Mouse (Mus musculus): ENCODE results near the gene Agrn. TPM values are rescaled to one million over a fixed set of nuclear protein-coding genes. Genes with fewer than 3 reads are reported as not detected.

Agrn gene
- polyA plus RNA-seq, 1 experiment from 2014 or later = 91.9 TPM

- no peaks in the 10 kb centered on the region for H3K27me3 ChIP-seq (ENCODE audit: control insufficient read depth, insufficient read depth, low read length)
- no peak overlapping the region for H3K4me3 ChIP-seq (ENCODE audit: low read depth, low read length)
- 94% methylated on average over 30 of the region's 30 CpGs for WGBS
- no peaks in the 10 kb centered on the region for H3K9me3 ChIP-seq (ENCODE audit: control insufficient read depth, low read length)
- no peak overlapping the region for H3K27ac ChIP-seq (ENCODE audit: low read depth, low read length)
- no peaks in the 10 kb centered on the region for H3K36me3 ChIP-seq (ENCODE audit: control insufficient read depth, insufficient read depth, low read length)
- no peaks in the 10 kb centered on the region for H3K4me1 ChIP-seq (ENCODE audit: control insufficient read depth, insufficient read depth, low read length)
- H3K9ac ChIP-seq (ENCODE audit: low read length) = no peak overlapping the region
- no peak overlapping the region for H3K4me2 ChIP-seq (ENCODE audit: low read depth)
- ATAC-seq (ENCODE audit: insufficient read depth, low FRiP score, low TSS enrichment) = no peak
- DNase-seq (ENCODE audit: low spot score) = no peak
Observed at GRCm38 (mm10) chr4:156136285-156137100, 60.8 kb downstream of the Agrn start.

GRCm38 (mm10) chr4:156135801-156136200 is 61.5 kb downstream of the Agrn start:
- no peak for DNase-seq (ENCODE audit: low spot score)
- Histone ChIP-seq H3K4me1 (ENCODE audit: control insufficient read depth, insufficient read depth, low read length) (no peaks in the 10 kb centered on the region), H3K4me3 (ENCODE audit: low read depth, low read length) (no peak overlapping the region), H3K9me3 (ENCODE audit: control insufficient read depth, low read length) (no peaks in the 10 kb centered on the region), H3K4me2 (ENCODE audit: low read depth) (no peak overlapping the region), H3K36me3 (ENCODE audit: control insufficient read depth, insufficient read depth, low read length) (no peaks in the 10 kb centered on the region), H3K27ac (ENCODE audit: low read depth, low read length) (no peak overlapping the region), H3K27me3 (ENCODE audit: control insufficient read depth, insufficient read depth, low read length) (no peaks in the 10 kb centered on the region), H3K9ac (ENCODE audit: low read length) (no peak overlapping the region)
- no peak for ATAC-seq (ENCODE audit: insufficient read depth, low FRiP score, low TSS enrichment)
- WGBS = 96% methylated on average over 14 of the region's 14 CpGs

GRCm38 (mm10) chr4:156135112-156135511 is 62.2 kb downstream of the Agrn start:
- DNase-seq (ENCODE audit: low spot score) (no peak), ATAC-seq (ENCODE audit: insufficient read depth, low FRiP score, low TSS enrichment) (no peak)
- Histone ChIP-seq H3K4me3 (ENCODE audit: low read depth, low read length) (no peak overlapping the region), H3K27me3 (ENCODE audit: control insufficient read depth, insufficient read depth, low read length) (no peaks in the 10 kb centered on the region), H3K9me3 (ENCODE audit: control insufficient read depth, low read length) (no peaks in the 10 kb centered on the region), H3K36me3 (ENCODE audit: control insufficient read depth, insufficient read depth, low read length) (no peaks in the 10 kb centered on the region), H3K27ac (ENCODE audit: low read depth, low read length) (no peak overlapping the region), H3K9ac (ENCODE audit: low read length) (no peak overlapping the region), H3K4me1 (ENCODE audit: control insufficient read depth, insufficient read depth, low read length) (no peaks in the 10 kb centered on the region), H3K4me2 (ENCODE audit: low read depth) (no peak overlapping the region)
- 93% methylated on average over 13 of the region's 13 CpGs for WGBS

- Histone ChIP-seq H3K36me3 (ENCODE audit: control insufficient read depth, insufficient read depth, low read length) (no peaks in the 10 kb centered on the region), H3K4me2 (ENCODE audit: low read depth) (no peak overlapping the region), H3K4me1 (ENCODE audit: control insufficient read depth, insufficient read depth, low read length) (no peaks in the 10 kb centered on the region), H3K4me3 (ENCODE audit: low read depth, low read length) (no peak overlapping the region), H3K27ac (ENCODE audit: low read depth, low read length) (no peak overlapping the region), H3K9ac (ENCODE audit: low read length) (no peak overlapping the region), H3K9me3 (ENCODE audit: control insufficient read depth, low read length) (no peaks in the 10 kb centered on the region), H3K27me3 (ENCODE audit: control insufficient read depth, insufficient read depth, low read length) (no peaks in the 10 kb centered on the region)
- no peak for ATAC-seq (ENCODE audit: insufficient read depth, low FRiP score, low TSS enrichment)
- whole genome bisulfite sequencing = 82% methylated on average over 12 of the region's 12 CpGs
- no peak for DNase-seq (ENCODE audit: low spot score)
Observed at GRCm38 (mm10) chr4:156133943-156134605, 63.2 kb downstream of the Agrn start.

GRCm38 (mm10) chr4:156133334-156133733 is 64.0 kb downstream of the Agrn start:
- DNase-seq (ENCODE audit: low spot score) (no peak), ATAC-seq (ENCODE audit: insufficient read depth, low FRiP score, low TSS enrichment) (no peak)
- Histone ChIP-seq H3K27me3 (ENCODE audit: control insufficient read depth, insufficient read depth, low read length) (no peaks in the 10 kb centered on the region), H3K9me3 (ENCODE audit: control insufficient read depth, low read length) (no peaks in the 10 kb centered on the region), H3K27ac (ENCODE audit: low read depth, low read length) (no peak overlapping the region), H3K36me3 (ENCODE audit: control insufficient read depth, insufficient read depth, low read length) (no peaks in the 10 kb centered on the region), H3K4me3 (ENCODE audit: low read depth, low read length) (no peak overlapping the region), H3K9ac (ENCODE audit: low read length) (no peak overlapping the region), H3K4me2 (ENCODE audit: low read depth) (no peak overlapping the region), H3K4me1 (ENCODE audit: control insufficient read depth, insufficient read depth, low read length) (no peaks in the 10 kb centered on the region)
- WGBS = 64% methylated on average over 5 of the region's 5 CpGs

GRCm38 (mm10) chr4:156130940-156131339 is 66.3 kb downstream of the Agrn start:
- Histone ChIP-seq H3K4me2 (ENCODE audit: low read depth) (no peak overlapping the region), H3K9ac (ENCODE audit: low read length) (no peak overlapping the region), H3K4me3 (ENCODE audit: low read depth, low read length) (no peak overlapping the region), H3K27me3 (ENCODE audit: control insufficient read depth, insufficient read depth, low read length) (no peaks in the 10 kb centered on the region), H3K4me1 (ENCODE audit: control insufficient read depth, insufficient read depth, low read length) (no peaks in the 10 kb centered on the region), H3K27ac (ENCODE audit: low read depth, low read length) (no peak overlapping the region), H3K36me3 (ENCODE audit: control insufficient read depth, insufficient read depth, low read length) (peaks cover 7% of the 10 kb centered on the region; the same call in 1 of the 2 replicates), H3K9me3 (ENCODE audit: control insufficient read depth, low read length) (no peaks in the 10 kb centered on the region)
- 90% methylated on average over 10 of the region's 10 CpGs for WGBS
- DNase-seq (ENCODE audit: low spot score) (no peak), ATAC-seq (ENCODE audit: insufficient read depth, low FRiP score, low TSS enrichment) (no peak)

- DNase-seq (ENCODE audit: low spot score) = no peak
- no peaks in the 10 kb centered on the region for H3K9me3 ChIP-seq (ENCODE audit: control insufficient read depth, low read length)
Observed at GRCm38 (mm10) chr4:156130436-156130835, 66.9 kb downstream of the Agrn start, which contains the start of gene Rnf223. Rnf223 (plus strand) TSS chr4:156130513.

GRCm38 (mm10) chr4:156128746-156129145 is 68.5 kb downstream of the Agrn start:
- peaks cover 18% of the 10 kb centered on the region for H3K36me3 ChIP-seq (ENCODE audit: control insufficient read depth, insufficient read depth, low read length)
- ATAC-seq (ENCODE audit: insufficient read depth, low FRiP score, low TSS enrichment) (no peak), DNase-seq (ENCODE audit: low spot score) (no peak)
- WGBS = 91% methylated on average over 5 of the region's 5 CpGs
- no peaks in the 10 kb centered on the region for H3K4me1 ChIP-seq (ENCODE audit: control insufficient read depth, insufficient read depth, low read length)
- H3K4me3 ChIP-seq (ENCODE audit: low read depth, low read length) = no peak overlapping the region
- no peak overlapping the region for H3K4me2 ChIP-seq (ENCODE audit: low read depth)
- H3K27ac ChIP-seq (ENCODE audit: low read depth, low read length) = no peak overlapping the region
- no peaks in the 10 kb centered on the region for H3K9me3 ChIP-seq (ENCODE audit: control insufficient read depth, low read length)
- H3K9ac ChIP-seq (ENCODE audit: low read length) = no peak overlapping the region
- no peaks in the 10 kb centered on the region for H3K27me3 ChIP-seq (ENCODE audit: control insufficient read depth, insufficient read depth, low read length)

More at GRCm38 (mm10) chr4:156130436-156130835, 66.9 kb downstream of the Agrn start, which contains the start of gene Rnf223:
- Histone ChIP-seq H3K27ac (ENCODE audit: low read depth, low read length) (no peak within 1 kb of the TSS), H3K36me3 (ENCODE audit: control insufficient read depth, insufficient read depth, low read length) (peaks cover 10% of the 10 kb centered on the region), H3K4me3 (ENCODE audit: low read depth, low read length) (no peak within 1 kb of the TSS), H3K27me3 (ENCODE audit: control insufficient read depth, insufficient read depth, low read length) (no peaks in the 10 kb centered on the region), H3K4me2 (ENCODE audit: low read depth) (no peak within 1 kb of the TSS), H3K4me1 (ENCODE audit: control insufficient read depth, insufficient read depth, low read length) (no peaks in the 10 kb centered on the region), H3K9ac (ENCODE audit: low read length) (no peak within 1 kb of the TSS)
- WGBS = 85% methylated on average over 15 of the region's 15 CpGs
- no peak for ATAC-seq (ENCODE audit: insufficient read depth, low FRiP score, low TSS enrichment)

- Histone ChIP-seq H3K4me3 (ENCODE audit: low read depth, low read length) (no peak overlapping the region), H3K4me2 (ENCODE audit: low read depth) (no peak overlapping the region), H3K9ac (ENCODE audit: low read length) (no peak overlapping the region), H3K36me3 (ENCODE audit: control insufficient read depth, insufficient read depth, low read length) (peaks cover 26% of the 10 kb centered on the region), H3K4me1 (ENCODE audit: control insufficient read depth, insufficient read depth, low read length) (no peaks in the 10 kb centered on the region), H3K27ac (ENCODE audit: low read depth, low read length) (no peak overlapping the region), H3K9me3 (ENCODE audit: control insufficient read depth, low read length) (no peaks in the 10 kb centered on the region), H3K27me3 (ENCODE audit: control insufficient read depth, insufficient read depth, low read length) (no peaks in the 10 kb centered on the region)
- WGBS = 92% methylated on average over 7 of the region's 7 CpGs
- ATAC-seq (ENCODE audit: insufficient read depth, low FRiP score, low TSS enrichment) = no peak
- DNase-seq (ENCODE audit: low spot score) = no peak
Observed at GRCm38 (mm10) chr4:156126841-156127240, 70.4 kb downstream of the Agrn start.

All from neural tube, embryonic 11.5 days (tissue).